Mouse (Mus musculus) lung, postnatal 25 days (tissue): ENCODE data around the gene Ulk4.

ENCODE experiments used
- DNase-seq: peaks from one replicate; pipeline ENCODE4 v3.0.0; 2022; ENCODE audit warnings: low spot score

Ulk4 gene

GRCm38 (mm10) chr9:120976856-120977255 lies 300.1 kb downstream of the Ulk4 start:
- DNase-seq = peak; percentile 38

- peak; percentile 65 for DNase-seq
Measured at GRCm38 (mm10) chr9:120976158-120976557, 300.8 kb downstream of the Ulk4 start.

GRCm38 (mm10) chr9:120974209-120974608 lies 302.8 kb downstream of the Ulk4 start:
- DNase-seq = no peak

GRCm38 (mm10) chr9:120973026-120973515 lies 303.9 kb downstream of the Ulk4 start:
- no peak for DNase-seq

- no peak for DNase-seq
Measured at GRCm38 (mm10) chr9:120965007-120965406, 312.0 kb downstream of the Ulk4 start.

GRCm38 (mm10) chr9:120964224-120964623 lies 312.8 kb downstream of the Ulk4 start:
- peak; percentile 29 for DNase-seq

- DNase-seq = no peak
Measured at GRCm38 (mm10) chr9:120963720-120964119, 313.3 kb downstream of the Ulk4 start.

- DNase-seq = no peak
Measured at GRCm38 (mm10) chr9:120963104-120963503, 313.9 kb downstream of the Ulk4 start.

- DNase-seq = peak; percentile 72
Measured at GRCm38 (mm10) chr9:120961969-120962700, 314.9 kb downstream of the Ulk4 start.

- no peak for DNase-seq
Measured at GRCm38 (mm10) chr9:120961466-120961865, 315.5 kb downstream of the Ulk4 start.

GRCm38 (mm10) chr9:120960611-120961010 lies 316.4 kb downstream of the Ulk4 start:
- DNase-seq = no peak

- DNase-seq = no peak
Measured at GRCm38 (mm10) chr9:120959225-120959624, 317.8 kb downstream of the Ulk4 start.

- no peak for DNase-seq
Measured at GRCm38 (mm10) chr9:120958560-120958959, 318.4 kb downstream of the Ulk4 start.

GRCm38 (mm10) chr9:120958051-120958450 lies 318.9 kb downstream of the Ulk4 start:
- no peak for DNase-seq

GRCm38 (mm10) chr9:120951947-120952346 lies 325.1 kb downstream of the Ulk4 start:
- no peak for DNase-seq

- no peak for DNase-seq
Measured at GRCm38 (mm10) chr9:120950761-120951160, 326.2 kb downstream of the Ulk4 start.

GRCm38 (mm10) chr9:120948832-120949231 lies 328.2 kb downstream of the Ulk4 start:
- DNase-seq = no peak

- no peak for DNase-seq
Measured at GRCm38 (mm10) chr9:120946131-120946530, 330.9 kb downstream of the Ulk4 start.

- no peak for DNase-seq
Measured at GRCm38 (mm10) chr9:120944211-120944610, 332.8 kb downstream of the Ulk4 start.

GRCm38 (mm10) chr9:120943757-120944156 lies 333.2 kb downstream of the Ulk4 start:
- no peak for DNase-seq

- no peak for DNase-seq
Measured at GRCm38 (mm10) chr9:120940858-120941257, 336.1 kb downstream of the Ulk4 start.

GRCm38 (mm10) chr9:120936351-120936750 lies 340.6 kb downstream of the Ulk4 start:
- DNase-seq = peak; percentile 64

GRCm38 (mm10) chr9:120935634-120935922 lies 341.4 kb downstream of the Ulk4 start:
- DNase-seq = no peak
